Mouse (Mus musculus) kidney, embryonic 16.5 days (tissue): ENCODE measurements around the gene Mcam. TPM values are rescaled to one million over a fixed set of nuclear protein-coding genes. Genes with fewer than 3 reads are reported as not detected.

ENCODE experiments used
- ATAC-seq: fragments of 200-750 bp; cut with Nextera tagmentation; 2 replicates; pipeline ENCODE4 v1.8.0; 2017; ENCODE audit warnings: moderate TSS enrichment; ENCODE audit not compliant: low FRiP score, low TSS enrichment
- H3K27ac ChIP-seq: fragments of 300-500 bp; sonication (generic); 2 replicates; pipeline ENCODE4 v1.5.1; 2014; ENCODE audit warnings: low read length
- H3K27me3 ChIP-seq: fragments of 300-500 bp; sonication (generic); 2 replicates; pipeline ENCODE4 v1.6.1; 2014; ENCODE audit warnings: low read length, control low read depth, mixed read lengths; ENCODE audit not compliant: insufficient read depth
- H3K36me3 ChIP-seq: fragments of 300-500 bp; sonication (generic); 2 replicates; pipeline ENCODE4 v1.6.1; 2014; ENCODE audit warnings: low read length, control low read depth, mixed read lengths; ENCODE audit not compliant: insufficient read depth
- H3K4me1 ChIP-seq: fragments of 300-500 bp; sonication (generic); 2 replicates; pipeline ENCODE4 v1.6.1; 2014; ENCODE audit warnings: low read length, control low read depth, mixed read lengths; ENCODE audit not compliant: insufficient read depth
- H3K4me2 ChIP-seq: fragments of 300-500 bp; sonication (generic); replicated peaks from 2 replicates; pipeline ENCODE4 v1.6.1; 2014; ENCODE audit warnings: low read depth, low read length
- H3K4me3 ChIP-seq: fragments of 300-500 bp; sonication (generic); 2 replicates; pipeline ENCODE4 v1.5.1; 2014; ENCODE audit warnings: mild to moderate bottlenecking, low read length
- H3K9ac ChIP-seq: fragments of 300-500 bp; sonication (generic); replicated peaks from 2 replicates; pipeline ENCODE4 v1.6.1; 2014; ENCODE audit warnings: low read length
- H3K9me3 ChIP-seq: fragments of 300-500 bp; sonication (generic); 2 replicates; pipeline ENCODE4 v1.6.1; 2016; ENCODE audit warnings: low read length, control low read depth
- WGBS: fragments of 180-500 bp; shearing (Covaris S2); extraction: QIAGEN DNeasy Blood & Tissue Kit; methylation state at CpG from one replicate; pipeline ENCODE4 v1.1.7; 2014; 5-methylcytosine and 5-hydroxymethylcytosine counted together
- polyA plus RNA-seq: library from polyadenylated mRNA; unstranded; fragments of >200 nt; fragmentation: Nextera tagmentation; extraction: Ambion mirVana; gene quantifications from 2 replicates; pipeline ENCODE4 v1.2.1, GENCODE M21; 2015

Mcam gene
- polyA plus RNA-seq, 1 experiment from 2014 or later: 60.3 TPM

DNA sequence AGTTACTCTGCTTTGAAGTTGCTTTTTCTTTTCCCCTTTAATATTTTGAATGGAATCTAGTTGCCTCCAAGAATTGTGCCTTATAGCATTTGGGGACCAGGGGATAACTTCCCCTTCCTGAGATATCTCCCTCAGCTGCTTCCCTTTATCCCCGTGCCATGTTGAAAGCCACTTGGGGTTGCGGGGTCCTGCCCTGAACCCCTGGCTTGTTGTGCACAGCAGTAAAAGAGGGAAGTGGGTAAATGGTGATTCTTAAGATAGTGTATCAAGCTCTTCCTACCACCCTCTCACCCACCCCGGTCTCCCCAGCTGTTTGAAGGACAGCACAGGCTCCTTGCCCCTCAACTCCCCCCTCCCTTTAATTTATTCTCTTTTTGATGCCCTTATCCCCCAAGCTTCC is 39.5 kb upstream of the Mcam start:
- WGBS: 77% methylated on average over 3 of the region's 3 CpGs
- Histone ChIP-seq H3K27ac (no peak overlapping the region), H3K4me1 (peaks cover 8% of the 10 kb centered on the region; the same call in 1 of the 2 replicates), H3K9me3 (no peaks in the 10 kb centered on the region), H3K4me2 (no peak overlapping the region), H3K27me3 (no peaks in the 10 kb centered on the region), H3K4me3 (no peak overlapping the region), H3K9ac (no peak overlapping the region), H3K36me3 (peaks cover 17% of the 10 kb centered on the region)
- ATAC-seq: no peak

DNA sequence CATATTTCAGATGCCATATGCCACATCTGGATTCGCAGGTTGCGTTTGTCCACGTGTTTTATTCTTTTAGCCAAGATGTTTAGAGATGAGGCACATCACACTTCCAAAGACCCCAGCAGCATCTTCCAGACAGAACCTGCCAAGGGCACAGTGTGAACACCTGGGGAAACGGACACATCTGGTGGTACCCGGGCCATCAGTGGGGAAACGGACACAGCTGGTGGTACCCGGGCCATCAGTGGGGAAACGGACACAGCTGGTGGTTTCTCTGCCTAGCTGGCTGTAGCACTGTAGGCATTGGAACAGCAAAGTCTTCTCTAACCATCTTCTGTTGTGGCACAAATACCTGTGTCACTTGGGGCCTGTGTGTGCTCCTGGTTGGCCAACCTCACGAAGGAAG is 38.5 kb upstream of the Mcam start:
- H3K4me1 ChIP-seq: peaks cover 8% of the 10 kb centered on the region; the same call in 1 of the 2 replicates
- no peak overlapping the region for H3K27ac ChIP-seq

DNA sequence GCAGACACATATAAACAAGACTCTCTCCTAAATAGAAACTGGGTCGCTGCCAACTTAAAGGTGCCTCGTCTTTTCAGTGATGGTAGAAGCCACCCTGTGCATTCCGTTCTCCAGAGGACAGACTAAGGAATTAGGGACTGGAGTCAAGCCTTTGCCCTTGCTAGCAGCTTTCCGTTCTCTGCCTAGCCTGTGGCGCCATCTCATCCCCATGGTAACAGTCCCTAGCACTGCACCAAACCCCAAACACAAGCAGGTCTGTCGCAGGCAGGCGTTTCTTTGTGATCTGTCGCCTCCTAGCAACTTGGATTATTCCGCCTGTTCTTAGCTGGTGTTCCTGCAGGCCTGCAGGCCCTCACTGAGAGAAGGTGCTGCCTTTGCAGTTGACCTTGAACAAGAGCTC is 37.7 kb upstream of the Mcam start:
- ATAC-seq: no peak
- peaks cover 12% of the 10 kb centered on the region for H3K4me1 ChIP-seq
- no peaks in the 10 kb centered on the region for H3K9me3 ChIP-seq
- H3K9ac ChIP-seq: no peak overlapping the region
- no peak overlapping the region for H3K4me3 ChIP-seq
- 0 out of 2 replicates have a peak overlapping the region, but pooled peaks have one; percentile 26 for H3K27ac ChIP-seq
- H3K4me2 ChIP-seq: no peak overlapping the region
- peaks cover 12% of the 10 kb centered on the region for H3K36me3 ChIP-seq
- H3K27me3 ChIP-seq: no peaks in the 10 kb centered on the region
- 39% methylated on average over 9 of the region's 9 CpGs for whole genome bisulfite sequencing

More for the DNA sequence above, 38.5 kb upstream of the Mcam start:
- 90% methylated on average over 9 of the region's 9 CpGs for WGBS
- Histone ChIP-seq H3K4me3 (no peak overlapping the region), H3K36me3 (peaks cover 17% of the 10 kb centered on the region), H3K9ac (no peak overlapping the region), H3K27me3 (no peaks in the 10 kb centered on the region), H3K9me3 (no peaks in the 10 kb centered on the region), H3K4me2 (no peak overlapping the region)
- ATAC-seq: no peak

DNA sequence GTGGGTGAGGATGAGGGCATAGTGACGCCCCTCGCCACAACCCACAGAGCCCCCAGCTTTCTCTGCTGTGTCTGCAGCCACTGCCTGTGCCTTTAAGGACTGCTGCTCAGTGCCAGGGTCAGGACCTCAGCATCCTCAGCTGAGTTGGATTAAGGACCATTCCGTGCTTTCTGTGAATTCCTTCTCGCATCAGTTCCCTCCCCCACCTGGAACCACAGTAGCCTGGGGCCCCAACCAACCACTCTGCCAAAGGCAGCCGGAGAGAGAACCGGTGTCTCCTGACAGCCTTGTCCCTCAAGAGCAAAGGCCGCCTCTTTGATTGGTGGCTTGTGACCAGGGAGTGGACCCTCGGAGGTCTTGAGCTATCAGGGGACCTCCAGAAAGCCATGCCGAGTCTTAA is 32.8 kb upstream of the Mcam start, which contains the start of gene Mfrp:
TSS of gene Mfrp (plus strand) at position 240 of the 400 bp plus-strand sequence.
- 38% methylated on average over 9 of the region's 9 CpGs for WGBS
- H3K36me3 ChIP-seq: peaks cover 11% of the 10 kb centered on the region
- H3K4me3 ChIP-seq: no peak within 1 kb of the TSS
- H3K9ac ChIP-seq: no peak within 1 kb of the TSS
- H3K4me1 ChIP-seq: peaks cover 21% of the 10 kb centered on the region
- no peaks in the 10 kb centered on the region for H3K27me3 ChIP-seq
- H3K9me3 ChIP-seq: no peaks in the 10 kb centered on the region
- no peak within 1 kb of the TSS for H3K4me2 ChIP-seq
- no peak within 1 kb of the TSS for H3K27ac ChIP-seq
- ATAC-seq: 0 out of 2 replicates have a peak, but pooled peaks have one; percentile 29

DNA sequence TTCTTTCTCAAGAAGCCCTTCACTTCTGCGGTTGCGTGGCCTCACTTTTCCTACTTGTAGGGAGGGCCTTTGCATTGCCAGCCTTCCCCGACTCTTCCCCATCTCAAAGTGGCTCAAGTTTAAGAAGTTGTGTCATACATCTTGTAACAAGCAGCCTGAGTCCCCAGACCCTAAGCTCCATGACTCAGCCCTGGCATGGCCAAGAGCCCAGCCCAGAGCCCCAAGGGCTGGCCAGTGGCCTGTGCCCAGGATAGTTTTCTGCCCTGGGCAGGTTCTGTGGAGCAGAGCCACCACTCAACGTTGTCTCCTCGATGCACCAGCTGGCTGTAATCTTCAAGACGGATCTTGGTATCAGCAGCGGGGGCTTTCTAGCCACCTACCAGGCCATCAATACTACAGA is 29.4 kb upstream of the Mcam start:
- Histone ChIP-seq H3K4me1 (peaks cover 55% of the 10 kb centered on the region), H3K9me3 (no peaks in the 10 kb centered on the region), H3K36me3 (peaks cover 11% of the 10 kb centered on the region), H3K4me2 (no peak overlapping the region), H3K27ac (no peak overlapping the region), H3K9ac (no peak overlapping the region), H3K4me3 (no peak overlapping the region), H3K27me3 (no peaks in the 10 kb centered on the region)
- no peak for ATAC-seq
- WGBS: 89% methylated on average over 7 of the region's 7 CpGs

DNA sequence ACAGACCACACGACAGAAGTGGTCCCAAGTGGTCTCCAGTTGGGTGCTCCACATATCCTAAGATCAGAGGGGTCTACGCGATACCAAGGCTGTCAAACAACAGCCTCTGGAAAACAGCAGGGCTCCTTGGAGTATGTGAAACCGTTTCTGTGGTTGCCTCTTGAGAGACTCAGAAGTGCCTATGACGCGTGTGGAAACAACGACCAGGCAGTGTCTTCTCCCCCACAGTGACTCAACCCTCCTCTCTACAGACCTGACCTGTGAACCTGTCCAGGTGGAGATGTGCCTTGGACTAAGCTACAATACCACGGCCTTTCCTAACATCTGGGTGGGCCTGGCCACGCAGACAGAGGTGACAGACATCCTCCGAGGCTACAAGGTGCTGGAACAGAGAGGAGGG is 28.5 kb upstream of the Mcam start:
- H3K36me3 ChIP-seq: peaks cover 17% of the 10 kb centered on the region
- no peak for ATAC-seq

DNA sequence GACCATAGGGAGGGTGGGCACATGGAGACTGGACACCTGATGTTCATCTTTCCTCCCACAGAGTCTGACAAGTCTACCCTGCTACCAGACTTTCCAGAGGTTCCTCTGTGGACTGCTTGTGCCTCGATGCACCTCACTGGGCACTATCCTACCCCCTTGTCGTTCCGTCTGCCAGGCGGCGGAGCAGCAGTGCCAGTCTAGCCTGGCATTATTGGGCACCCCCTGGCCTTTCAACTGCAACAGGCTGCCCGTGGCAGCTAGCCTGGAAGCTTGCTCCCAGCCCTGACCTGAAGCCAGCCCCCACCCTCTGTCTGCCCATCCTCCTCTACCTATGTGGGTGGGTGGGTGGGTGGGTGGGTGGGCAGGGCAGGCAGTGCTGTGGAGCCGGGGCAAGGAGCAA is 28.1 kb upstream of the Mcam start:
- ATAC-seq: no peak
- Histone ChIP-seq H3K9ac (no peak overlapping the region), H3K4me2 (no peak overlapping the region), H3K27me3 (no peaks in the 10 kb centered on the region), H3K4me3 (no peak overlapping the region), H3K27ac (no peak overlapping the region), H3K9me3 (no peaks in the 10 kb centered on the region), H3K4me1 (peaks cover 64% of the 10 kb centered on the region), H3K36me3 (peaks cover 17% of the 10 kb centered on the region)
- 72% methylated on average over 7 of the region's 7 CpGs for WGBS

More for the DNA sequence above, 28.5 kb upstream of the Mcam start:
- 77% methylated on average over 10 of the region's 10 CpGs for WGBS
- H3K9me3 ChIP-seq: no peaks in the 10 kb centered on the region
- H3K27me3 ChIP-seq: no peaks in the 10 kb centered on the region
- no peak overlapping the region for H3K9ac ChIP-seq
- no peak overlapping the region for H3K4me2 ChIP-seq
- H3K4me1 ChIP-seq: peaks cover 64% of the 10 kb centered on the region
- no peak overlapping the region for H3K27ac ChIP-seq
- H3K4me3 ChIP-seq: no peak overlapping the region

DNA sequence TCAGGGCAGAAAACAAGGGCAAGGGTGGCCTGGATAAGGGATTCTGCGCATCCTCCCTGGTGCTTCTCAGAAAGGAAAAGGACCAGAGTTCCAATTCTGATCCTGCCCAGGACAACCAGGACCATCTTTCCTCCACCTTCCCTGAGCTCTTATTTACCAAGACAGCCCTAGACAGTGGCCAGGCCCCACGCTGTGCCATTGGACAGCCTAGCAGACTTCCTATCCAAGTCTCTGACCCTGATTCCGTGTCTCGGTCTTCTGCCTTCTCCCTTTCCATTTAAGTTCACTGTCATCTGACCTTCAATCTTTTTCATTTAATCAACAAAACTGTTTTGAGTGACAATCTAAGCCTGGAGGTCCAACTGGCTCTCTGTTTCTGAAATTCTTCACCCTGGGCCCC is 27.7 kb upstream of the Mcam start:
- Histone ChIP-seq H3K4me3 (no peak overlapping the region), H3K4me2 (no peak overlapping the region), H3K36me3 (peaks cover 17% of the 10 kb centered on the region), H3K4me1 (peaks cover 60% of the 10 kb centered on the region), H3K27me3 (no peaks in the 10 kb centered on the region), H3K27ac (no peak overlapping the region; the same call in 1 of the 2 replicates), H3K9me3 (no peaks in the 10 kb centered on the region), H3K9ac (no peak overlapping the region)
- ATAC-seq: no peak
- 61% methylated on average over 4 of the region's 4 CpGs for WGBS

DNA sequence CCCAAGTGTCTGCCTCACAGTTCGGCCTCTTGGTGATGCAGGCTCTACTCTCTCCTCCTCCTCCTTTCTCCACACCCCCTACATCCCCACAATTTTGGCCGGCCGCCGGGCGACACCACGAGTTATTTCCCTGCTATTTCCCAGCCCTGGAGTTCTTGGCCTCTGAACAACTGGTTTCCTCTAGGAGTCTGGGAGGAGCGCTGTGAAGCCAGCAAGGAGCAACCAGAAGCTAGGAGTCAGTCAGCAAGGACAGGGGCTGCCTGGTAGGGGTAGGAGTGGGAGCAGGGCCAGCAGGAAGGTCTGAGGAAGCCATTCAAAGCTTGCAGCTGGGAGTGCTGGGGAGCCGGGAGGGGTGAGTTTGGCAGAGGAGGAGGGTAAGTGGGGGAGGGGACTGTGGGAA is 27.2 kb upstream of the Mcam start, which contains the start of gene C1qtnf5:
TSS of gene C1qtnf5 (plus strand) at position 136 of the 400 bp plus-strand sequence.
- Histone ChIP-seq H3K9me3 (no peaks in the 10 kb centered on the region), H3K4me2 (peak within 1 kb of the TSS; percentile 46), H3K27me3 (no peaks in the 10 kb centered on the region), H3K27ac (peak within 1 kb of the TSS; percentile 84), H3K4me1 (peaks cover 59% of the 10 kb centered on the region), H3K9ac (peak within 1 kb of the TSS; percentile 39), H3K36me3 (peaks cover 17% of the 10 kb centered on the region), H3K4me3 (peak within 1 kb of the TSS; percentile 28)
- WGBS: 24% methylated on average over 8 of the region's 8 CpGs
- ATAC-seq: peak; percentile 78

DNA sequence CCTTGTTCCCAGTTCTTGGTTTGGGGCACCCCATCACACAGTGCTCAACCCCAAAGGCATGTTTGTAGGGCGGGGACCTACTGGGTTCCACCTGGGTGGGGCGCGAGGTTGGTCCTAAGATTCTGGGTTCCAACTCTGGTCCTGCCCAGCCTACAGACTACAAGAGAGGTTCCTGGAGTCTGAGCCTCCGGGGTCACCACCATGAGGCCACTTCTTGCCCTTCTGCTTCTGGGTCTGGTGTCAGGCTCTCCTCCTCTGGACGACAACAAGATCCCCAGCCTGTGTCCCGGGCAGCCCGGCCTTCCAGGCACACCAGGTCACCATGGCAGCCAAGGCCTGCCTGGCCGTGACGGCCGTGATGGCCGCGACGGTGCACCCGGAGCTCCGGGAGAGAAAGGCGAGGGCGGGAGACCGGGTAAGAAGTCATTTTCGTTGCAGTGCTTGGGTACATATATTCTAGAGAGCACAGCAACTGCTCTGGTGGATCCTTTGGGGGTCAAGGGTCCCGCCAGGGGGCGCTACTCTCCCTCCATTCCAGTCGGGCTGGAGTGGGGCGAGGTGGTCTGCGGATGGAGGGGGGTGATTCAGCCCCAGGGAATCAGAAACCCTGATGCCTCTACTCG is 26.6 kb upstream of the Mcam start:
- Histone ChIP-seq H3K27ac (peak overlapping the region; percentile 84), H3K36me3 (peaks cover 17% of the 10 kb centered on the region), H3K27me3 (no peaks in the 10 kb centered on the region), H3K4me3 (peak overlapping the region; percentile 28), H3K9me3 (no peaks in the 10 kb centered on the region), H3K9ac (peak overlapping the region; percentile 39), H3K4me2 (peak overlapping the region; percentile 46), H3K4me1 (peaks cover 57% of the 10 kb centered on the region)
- WGBS: 31% methylated on average over 25 of the region's 25 CpGs
- peak; percentile 10 for ATAC-seq
